Mouse (Mus musculus) C2C12 (cell line): ENCODE measurements around the gene Mcm5. TPM values are rescaled to one million over a fixed set of nuclear protein-coding genes. Genes with fewer than 3 reads are reported as not detected.

ENCODE experiments used
- H3K27me3 ChIP-seq: one replicate; pipeline ENCODE4 v1.6.1; 2011; ENCODE audit not compliant: control insufficient read depth, insufficient read depth, insufficient read length
- H3K36me3 ChIP-seq: one replicate; pipeline ENCODE4 v1.6.1; 2011; ENCODE audit not compliant: control insufficient read depth, insufficient read depth
- H3K4me3 ChIP-seq: one replicate; pipeline ENCODE4 v1.5.1; 2011; ENCODE audit warnings: mild to moderate bottlenecking, control low read depth; ENCODE audit not compliant: poor library complexity, insufficient read depth, severe bottlenecking
- H3K79me2 ChIP-seq: one replicate; pipeline ENCODE4 v1.6.1; 2011; ENCODE audit not compliant: control insufficient read depth, insufficient read depth
- H3K79me3 ChIP-seq: one replicate; pipeline ENCODE4 v1.6.1; 2011; ENCODE audit warnings: low read depth, control low read depth
- H3ac ChIP-seq: one replicate; pipeline ENCODE3; 2011; ENCODE audit warnings: low read depth; ENCODE audit not compliant: control insufficient read depth, insufficient read length
- CEBPB ChIP-seq: IDR thresholded peaks from one replicate; pipeline ENCODE4 v1.6.1; 2011; ENCODE audit warnings: low read depth, mild to moderate bottlenecking, control low read depth, moderate library complexity
- CTCF ChIP-seq: IDR thresholded peaks from one replicate; pipeline ENCODE4 v1.5.1; 2011; ENCODE audit not compliant: control insufficient read depth, insufficient read depth, insufficient read length
- FOSL1 ChIP-seq: IDR thresholded peaks from one replicate; pipeline ENCODE4 v1.8.0; 2011; ENCODE audit warnings: mild to moderate bottlenecking, low read length; ENCODE audit not compliant: poor library complexity, insufficient read depth, severe bottlenecking
- MAX ChIP-seq: IDR thresholded peaks from one replicate; pipeline ENCODE4 v1.6.1; 2011; ENCODE audit warnings: mild to moderate bottlenecking, control low read depth
- MYOD1 ChIP-seq: IDR thresholded peaks from one replicate; pipeline ENCODE4 v1.6.1; 2011; ENCODE audit warnings: low read depth; ENCODE audit not compliant: control insufficient read depth, insufficient read length
- MYOG ChIP-seq: IDR thresholded peaks from one replicate; pipeline ENCODE4 v1.6.1; 2011; ENCODE audit not compliant: control insufficient read depth, insufficient read length; ENCODE audit errors: extremely low read depth
- USF1 ChIP-seq: IDR thresholded peaks from one replicate; pipeline ENCODE4 v1.6.1; 2011; ENCODE audit warnings: low read depth, mild to moderate bottlenecking, control low read depth, moderate library complexity
- polyA plus RNA-seq: library from polyadenylated mRNA; unstranded; fragments of >200 nt; fragmentation: generic; extraction: Trizol; gene quantifications from one replicate; pipeline ENCODE4 v1.2.1, GENCODE M21; 2012; ENCODE audit warnings: missing spikeins

Gene Mcm5
- polyA plus RNA-seq, 1 experiment = 200 TPM

DNA sequence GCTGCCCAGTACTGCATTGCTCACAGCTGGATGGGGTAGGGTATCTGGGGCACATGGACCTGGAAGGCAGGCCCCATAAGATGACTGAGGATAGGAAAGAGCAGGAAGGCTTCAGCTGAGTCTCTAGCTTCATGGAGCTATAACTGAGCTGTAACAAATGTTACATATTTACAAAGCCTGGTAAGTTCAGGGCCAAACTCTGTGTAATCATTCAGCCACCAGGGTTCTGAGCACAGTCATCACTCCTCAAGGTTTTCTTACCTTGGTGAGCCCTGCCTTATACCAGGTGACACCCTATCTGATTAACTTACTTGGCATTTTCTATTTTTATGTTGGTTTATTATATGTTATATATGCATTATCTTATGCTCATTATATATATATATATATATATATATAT, 22.2 kb upstream of the Mcm5 start:
- TF ChIP-seq USF1 (no peak), CTCF (no peak), MYOG (no peak)
- H3K79me3 ChIP-seq = no peaks in the 10 kb centered on the region
- no peak overlapping the region for H3ac ChIP-seq
- H3K27me3 ChIP-seq = no peaks in the 10 kb centered on the region
- no peaks in the 10 kb centered on the region for H3K36me3 ChIP-seq
- H3K4me3 ChIP-seq = no peak overlapping the region
- H3K79me2 ChIP-seq = no peaks in the 10 kb centered on the region

DNA sequence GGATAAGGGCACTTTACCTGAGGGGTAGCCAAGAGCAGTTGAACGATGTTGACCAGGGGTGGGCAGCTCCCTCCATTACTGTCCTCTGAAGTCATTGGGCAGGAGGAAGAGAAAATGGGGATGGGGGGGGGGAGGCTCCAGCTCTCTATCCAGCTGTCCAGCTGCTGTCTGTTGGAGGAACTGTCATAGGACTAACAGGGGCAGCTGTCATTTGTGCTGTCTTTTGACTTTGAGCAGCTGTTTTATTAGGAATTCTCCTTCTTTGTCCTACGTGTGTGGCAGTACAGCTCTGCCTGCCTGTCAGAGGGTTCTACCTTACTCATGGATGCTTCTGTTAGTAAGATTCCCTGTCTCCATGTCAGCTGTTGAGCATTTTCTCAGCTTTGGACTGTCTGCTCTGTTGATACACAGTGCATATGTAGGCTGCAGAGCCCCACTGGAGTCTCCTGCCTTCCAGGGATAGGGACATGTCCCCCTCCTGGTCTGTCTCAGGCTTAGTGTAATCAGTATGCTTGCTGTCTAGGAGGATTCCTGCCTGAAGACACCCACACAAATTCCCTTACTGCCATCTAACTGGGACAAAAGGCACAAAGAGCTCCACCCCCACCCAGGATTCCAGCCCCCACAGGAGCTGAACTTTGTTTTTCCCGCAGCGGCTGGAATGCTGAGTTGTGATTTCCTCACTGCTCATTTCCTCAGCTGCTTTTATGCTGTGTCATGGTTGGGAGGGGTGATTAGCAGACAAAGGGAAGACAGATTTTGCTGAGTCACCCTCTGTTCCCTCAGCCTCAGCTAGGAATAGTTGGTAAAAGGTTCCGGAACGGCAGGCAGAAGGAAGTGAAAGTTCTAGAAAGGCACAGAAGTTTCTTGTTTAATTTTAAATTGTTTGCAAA, 20.1 kb upstream of the Mcm5 start:
- Histone ChIP-seq H3K4me3 (no peak overlapping the region), H3K36me3 (no peaks in the 10 kb centered on the region), H3K27me3 (no peaks in the 10 kb centered on the region), H3K79me3 (peaks cover 7% of the 10 kb centered on the region), H3ac (peak overlapping the region; percentile 35), H3K79me2 (peaks cover 9% of the 10 kb centered on the region)
- TF ChIP-seq MYOG = no peak
- TF ChIP-seq FOSL1 = no peak
- TF ChIP-seq MAX = no peak
- no peak for TF ChIP-seq USF1
- peak; percentile 17 for TF ChIP-seq MYOD1
- peak; percentile 74 for TF ChIP-seq CEBPB

DNA sequence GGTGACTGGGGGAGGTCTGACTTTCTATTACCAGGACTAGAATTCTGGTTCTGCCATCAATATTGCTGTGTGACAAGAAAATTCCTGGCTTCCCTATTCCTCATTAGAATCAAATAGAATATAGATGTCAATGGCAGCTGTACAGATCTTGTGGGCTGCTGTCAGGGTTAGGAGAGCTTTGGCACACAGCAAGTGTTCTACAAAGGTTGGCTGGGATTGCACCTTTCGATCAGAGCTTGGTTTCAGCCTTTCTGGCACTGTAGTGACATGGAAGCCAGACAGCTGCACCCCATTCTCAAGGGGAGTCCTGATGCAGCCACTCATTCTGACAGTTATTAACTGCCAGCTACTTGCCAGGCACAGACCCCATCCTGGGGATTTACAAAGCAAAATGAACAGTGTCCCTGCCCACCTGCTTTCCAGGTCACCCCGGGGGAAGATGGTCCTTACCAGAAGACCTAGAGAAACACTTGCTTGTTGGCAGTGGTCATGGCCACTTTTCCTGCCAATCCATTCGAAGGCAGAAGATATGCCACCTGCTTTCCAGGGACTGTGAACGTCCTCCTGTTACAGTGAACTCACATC, 18.5 kb upstream of the Mcm5 start:
- peaks cover 13% of the 10 kb centered on the region for H3K36me3 ChIP-seq
- H3K4me3 ChIP-seq = no peak overlapping the region
- H3K79me2 ChIP-seq = peaks cover 25% of the 10 kb centered on the region
- H3K27me3 ChIP-seq = no peaks in the 10 kb centered on the region
- no peak for TF ChIP-seq CEBPB
- no peak for TF ChIP-seq FOSL1
- TF ChIP-seq MAX = no peak
- TF ChIP-seq USF1 = no peak
- no peak for TF ChIP-seq MYOD1
- H3K79me3 ChIP-seq = peaks cover 22% of the 10 kb centered on the region
- H3ac ChIP-seq = no peak overlapping the region

DNA sequence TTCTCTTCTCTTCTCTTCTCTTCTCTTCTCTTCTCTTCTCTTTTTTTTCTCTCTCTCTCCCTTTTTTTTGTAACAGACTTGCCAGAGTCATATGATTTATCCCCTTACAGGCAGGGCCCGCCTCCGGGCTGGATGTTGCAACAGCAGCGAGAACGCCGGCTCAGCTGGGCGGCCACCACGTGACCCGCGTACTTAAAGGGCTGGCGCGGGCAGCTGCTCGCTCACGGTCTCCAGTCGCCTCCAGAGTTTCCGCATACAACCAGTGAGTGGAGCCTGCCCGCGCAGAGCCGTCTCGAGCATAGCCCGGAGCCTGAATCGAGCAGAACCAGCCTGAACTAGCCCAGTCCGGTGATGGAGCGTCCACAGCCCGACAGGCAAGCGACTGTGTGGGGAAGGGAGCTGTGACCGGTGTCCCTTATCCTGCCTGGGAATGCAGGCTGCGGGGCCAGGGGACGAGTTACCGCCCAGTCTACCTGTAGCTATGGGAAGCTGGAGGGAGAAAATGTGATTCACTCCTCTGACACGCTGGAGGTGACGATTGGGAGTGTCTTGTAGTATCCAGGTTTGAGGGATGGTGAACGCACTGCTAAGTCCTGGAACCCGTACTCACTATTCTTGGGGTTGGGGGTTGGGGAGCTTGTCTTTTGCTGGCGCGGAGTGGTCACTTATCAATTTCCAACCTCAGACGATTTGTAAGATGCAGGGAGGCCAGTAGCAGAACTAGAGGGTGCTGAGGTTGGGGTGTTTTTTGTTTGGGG, 15.8 kb upstream of the Mcm5 start, which contains the start of gene Hmox1:
Hmox1 (plus strand) TSS at position 223 of the 758 bp plus-strand sequence.
- peaks cover 40% of the 10 kb centered on the region for H3K36me3 ChIP-seq
- peak within 1 kb of the TSS; percentile 81 for H3K4me3 ChIP-seq
- H3K27me3 ChIP-seq = no peaks in the 10 kb centered on the region
- peaks cover 47% of the 10 kb centered on the region for H3K79me2 ChIP-seq
- TF ChIP-seq MYOD1 = peak; percentile 11
- TF ChIP-seq CTCF = no peak
- TF ChIP-seq FOSL1 = no peak
- peak; percentile 98 for TF ChIP-seq CEBPB
- peak; percentile 95 for TF ChIP-seq USF1
- peak; percentile 65 for TF ChIP-seq MAX
- no peak for TF ChIP-seq MYOG
- peak within 1 kb of the TSS; percentile 97 for H3ac ChIP-seq
- peaks cover 32% of the 10 kb centered on the region for H3K79me3 ChIP-seq

DNA sequence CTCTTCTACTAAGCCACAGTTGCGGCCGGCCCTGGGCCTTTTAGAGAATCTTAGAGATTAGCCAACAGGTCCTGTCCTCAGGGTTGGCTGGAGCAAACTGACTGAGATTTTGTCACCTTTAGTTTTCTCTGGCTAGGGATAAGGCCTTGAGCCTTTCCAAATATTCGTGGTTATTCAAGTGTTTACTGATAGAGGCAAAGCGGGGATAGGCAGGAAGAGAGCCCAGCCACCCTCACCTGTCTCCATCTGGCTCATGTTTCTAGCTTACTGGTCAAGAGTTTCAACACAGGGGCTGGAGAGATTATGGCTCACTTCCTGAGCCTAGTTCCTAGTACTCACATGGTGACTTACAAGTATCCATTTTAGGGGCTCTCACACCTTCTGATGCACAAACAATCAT, 6.4 kb upstream of the Mcm5 start:
- Histone ChIP-seq H3K79me3 (no peaks in the 10 kb centered on the region), H3K36me3 (peaks cover 39% of the 10 kb centered on the region), H3ac (no peak overlapping the region), H3K79me2 (peaks cover under 1% of the 10 kb centered on the region), H3K4me3 (no peak overlapping the region), H3K27me3 (no peaks in the 10 kb centered on the region)
- TF ChIP-seq MYOD1 (no peak), FOSL1 (no peak), MAX (no peak), CEBPB (no peak), CTCF (no peak), MYOG (no peak), USF1 (no peak)
